Mouse (Mus musculus): ENCODE measurements around the gene Myo1e. TPM values are rescaled to one million over a fixed set of nuclear protein-coding genes. Genes with fewer than 3 reads are reported as not detected.

Myo1e gene
- polyA plus RNA-seq, 1 experiment from 2014 or later: 20.6 TPM

GRCm38 (mm10) chr9:70243241-70243640, 36.1 kb downstream of the Myo1e start:
- Histone ChIP-seq H3K36me3 (ENCODE audit: control insufficient read depth, insufficient read depth, low read length) (no peaks in the 10 kb centered on the region), H3K27me3 (ENCODE audit: control insufficient read depth, insufficient read depth, low read length) (no peaks in the 10 kb centered on the region), H3K9ac (ENCODE audit: low read depth, low read length) (no peak overlapping the region), H3K9me3 (ENCODE audit: control insufficient read depth, low read length) (no peaks in the 10 kb centered on the region), H3K4me1 (ENCODE audit: control insufficient read depth, insufficient read depth, low read length) (peaks cover 28% of the 10 kb centered on the region), H3K27ac (ENCODE audit: low read depth, low read length) (no peak overlapping the region), H3K4me3 (ENCODE audit: low read length) (no peak overlapping the region), H3K4me2 (replicated peaks; ENCODE audit: low read depth, low read length) (no peak overlapping the region)
- WGBS: 41% methylated on average over 8 of the region's 8 CpGs
- no peak for ATAC-seq (ENCODE audit: low FRiP score, low TSS enrichment)

- Histone ChIP-seq H3K9ac (ENCODE audit: low read depth, low read length) (no peak overlapping the region), H3K27me3 (ENCODE audit: control insufficient read depth, insufficient read depth, low read length) (no peaks in the 10 kb centered on the region), H3K9me3 (ENCODE audit: control insufficient read depth, low read length) (no peaks in the 10 kb centered on the region), H3K4me1 (ENCODE audit: control insufficient read depth, insufficient read depth, low read length) (peaks cover 28% of the 10 kb centered on the region), H3K36me3 (ENCODE audit: control insufficient read depth, insufficient read depth, low read length) (no peaks in the 10 kb centered on the region), H3K4me3 (ENCODE audit: low read length) (no peak overlapping the region), H3K4me2 (replicated peaks; ENCODE audit: low read depth, low read length) (no peak overlapping the region), H3K27ac (ENCODE audit: low read depth, low read length) (no peak overlapping the region)
- ATAC-seq (ENCODE audit: low FRiP score, low TSS enrichment): no peak
- 34% methylated on average over 2 of the region's 2 CpGs for WGBS
Observed at GRCm38 (mm10) chr9:70243708-70244107, 36.6 kb downstream of the Myo1e start.

GRCm38 (mm10) chr9:70244115-70244514, 37.0 kb downstream of the Myo1e start:
- Histone ChIP-seq H3K4me1 (ENCODE audit: control insufficient read depth, insufficient read depth, low read length) (peaks cover 28% of the 10 kb centered on the region), H3K9me3 (ENCODE audit: control insufficient read depth, low read length) (no peaks in the 10 kb centered on the region), H3K27me3 (ENCODE audit: control insufficient read depth, insufficient read depth, low read length) (no peaks in the 10 kb centered on the region), H3K27ac (ENCODE audit: low read depth, low read length) (no peak overlapping the region), H3K36me3 (ENCODE audit: control insufficient read depth, insufficient read depth, low read length) (no peaks in the 10 kb centered on the region), H3K4me3 (ENCODE audit: low read length) (no peak overlapping the region), H3K4me2 (replicated peaks; ENCODE audit: low read depth, low read length) (no peak overlapping the region), H3K9ac (ENCODE audit: low read depth, low read length) (no peak overlapping the region)
- ATAC-seq (ENCODE audit: low FRiP score, low TSS enrichment): no peak
- 58% methylated on average over 7 of the region's 7 CpGs for WGBS

- H3K4me2 ChIP-seq (replicated peaks; ENCODE audit: low read depth, low read length): no peak overlapping the region
Observed at GRCm38 (mm10) chr9:70245040-70245439, 37.9 kb downstream of the Myo1e start.

GRCm38 (mm10) chr9:70246427-70246826, 39.3 kb downstream of the Myo1e start:
- no peak for ATAC-seq (ENCODE audit: low FRiP score, low TSS enrichment)
- H3K4me2 ChIP-seq (replicated peaks; ENCODE audit: low read depth, low read length): no peak overlapping the region
- no peak overlapping the region for H3K27ac ChIP-seq (ENCODE audit: low read depth, low read length)
- peaks cover 25% of the 10 kb centered on the region for H3K4me1 ChIP-seq (ENCODE audit: control insufficient read depth, insufficient read depth, low read length)
- 74% methylated on average over 10 of the region's 10 CpGs for WGBS
- H3K4me3 ChIP-seq (ENCODE audit: low read length): no peak overlapping the region
- H3K9ac ChIP-seq (ENCODE audit: low read depth, low read length): no peak overlapping the region
- H3K27me3 ChIP-seq (ENCODE audit: control insufficient read depth, insufficient read depth, low read length): no peaks in the 10 kb centered on the region
- no peaks in the 10 kb centered on the region for H3K9me3 ChIP-seq (ENCODE audit: control insufficient read depth, low read length)
- no peaks in the 10 kb centered on the region for H3K36me3 ChIP-seq (ENCODE audit: control insufficient read depth, insufficient read depth, low read length)

More at GRCm38 (mm10) chr9:70245040-70245439, 37.9 kb downstream of the Myo1e start:
- no peak overlapping the region for H3K4me3 ChIP-seq (ENCODE audit: low read length)
- peaks cover 34% of the 10 kb centered on the region for H3K4me1 ChIP-seq (ENCODE audit: control insufficient read depth, insufficient read depth, low read length)
- H3K27me3 ChIP-seq (ENCODE audit: control insufficient read depth, insufficient read depth, low read length): no peaks in the 10 kb centered on the region
- H3K9ac ChIP-seq (ENCODE audit: low read depth, low read length): no peak overlapping the region
- 96% methylated on average over 9 of the region's 9 CpGs for WGBS
- no peaks in the 10 kb centered on the region for H3K9me3 ChIP-seq (ENCODE audit: control insufficient read depth, low read length)
- no peak for ATAC-seq (ENCODE audit: low FRiP score, low TSS enrichment)
- no peaks in the 10 kb centered on the region for H3K36me3 ChIP-seq (ENCODE audit: control insufficient read depth, insufficient read depth, low read length)
- H3K27ac ChIP-seq (ENCODE audit: low read depth, low read length): no peak overlapping the region

DNA sequence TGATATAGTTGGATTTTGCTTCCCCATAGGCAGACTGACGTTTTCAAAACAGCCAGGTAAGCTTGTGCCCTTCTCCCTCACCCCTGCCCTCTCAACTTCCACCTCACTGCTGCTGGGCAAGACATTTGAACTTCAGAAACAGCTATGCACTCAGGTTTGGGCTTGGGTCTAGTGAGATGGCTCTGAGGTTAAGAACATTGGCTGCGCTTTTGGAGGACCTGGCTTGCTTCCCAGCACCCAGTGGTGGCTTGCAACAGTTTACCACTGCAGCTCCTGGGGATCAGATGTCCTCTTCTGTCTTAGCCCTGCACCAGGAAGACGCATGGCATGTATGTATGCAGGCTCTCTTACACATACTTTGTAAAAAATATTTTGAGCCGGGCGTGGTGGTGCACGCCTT, 40.9 kb downstream of the Myo1e start:
- Histone ChIP-seq H3K4me3 (ENCODE audit: low read length) (no peak overlapping the region), H3K9me3 (ENCODE audit: control insufficient read depth, low read length) (no peaks in the 10 kb centered on the region), H3K9ac (ENCODE audit: low read depth, low read length) (no peak overlapping the region), H3K36me3 (ENCODE audit: control insufficient read depth, insufficient read depth, low read length) (no peaks in the 10 kb centered on the region), H3K27me3 (ENCODE audit: control insufficient read depth, insufficient read depth, low read length) (no peaks in the 10 kb centered on the region), H3K27ac (ENCODE audit: low read depth, low read length) (no peak overlapping the region), H3K4me1 (ENCODE audit: control insufficient read depth, insufficient read depth, low read length) (peaks cover 16% of the 10 kb centered on the region; the same call in 1 of the 2 replicates), H3K4me2 (replicated peaks; ENCODE audit: low read depth, low read length) (no peak overlapping the region)
- ATAC-seq (ENCODE audit: low FRiP score, low TSS enrichment): no peak
- 87% methylated on average over 6 of the region's 6 CpGs for WGBS

DNA sequence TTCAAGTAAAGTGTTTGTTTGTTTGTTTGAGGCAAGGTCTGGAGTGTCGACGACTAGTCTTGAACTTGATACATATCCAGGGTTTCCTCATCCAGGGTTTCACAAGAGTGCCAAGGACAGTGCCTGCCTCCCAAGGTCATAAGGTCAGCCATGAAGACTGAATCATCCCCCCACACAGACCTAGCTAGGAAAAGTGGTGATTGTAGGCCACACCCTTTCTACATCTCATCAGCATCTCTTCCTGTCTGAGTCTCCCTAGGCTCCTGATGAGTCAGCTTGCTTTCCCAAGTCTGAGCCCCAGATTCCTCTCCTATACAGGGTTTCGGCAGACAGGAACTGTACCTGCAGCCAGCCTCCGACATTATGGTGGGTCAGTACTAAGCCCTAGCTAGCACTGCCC, 41.7 kb downstream of the Myo1e start:
- H3K27ac ChIP-seq (ENCODE audit: low read depth, low read length): no peak overlapping the region
- 85% methylated on average over 4 of the region's 4 CpGs for WGBS
- no peak overlapping the region for H3K4me3 ChIP-seq (ENCODE audit: low read length)
- no peak overlapping the region for H3K4me2 ChIP-seq (replicated peaks; ENCODE audit: low read depth, low read length)
- ATAC-seq (ENCODE audit: low FRiP score, low TSS enrichment): no peak
- H3K9ac ChIP-seq (ENCODE audit: low read depth, low read length): no peak overlapping the region
- H3K9me3 ChIP-seq (ENCODE audit: control insufficient read depth, low read length): no peaks in the 10 kb centered on the region
- H3K36me3 ChIP-seq (ENCODE audit: control insufficient read depth, insufficient read depth, low read length): no peaks in the 10 kb centered on the region
- 0 out of 2 replicates have a peak, but pooled peaks cover 9% of the 10 kb centered on the region for H3K4me1 ChIP-seq (ENCODE audit: control insufficient read depth, insufficient read depth, low read length)
- H3K27me3 ChIP-seq (ENCODE audit: control insufficient read depth, insufficient read depth, low read length): no peaks in the 10 kb centered on the region

DNA sequence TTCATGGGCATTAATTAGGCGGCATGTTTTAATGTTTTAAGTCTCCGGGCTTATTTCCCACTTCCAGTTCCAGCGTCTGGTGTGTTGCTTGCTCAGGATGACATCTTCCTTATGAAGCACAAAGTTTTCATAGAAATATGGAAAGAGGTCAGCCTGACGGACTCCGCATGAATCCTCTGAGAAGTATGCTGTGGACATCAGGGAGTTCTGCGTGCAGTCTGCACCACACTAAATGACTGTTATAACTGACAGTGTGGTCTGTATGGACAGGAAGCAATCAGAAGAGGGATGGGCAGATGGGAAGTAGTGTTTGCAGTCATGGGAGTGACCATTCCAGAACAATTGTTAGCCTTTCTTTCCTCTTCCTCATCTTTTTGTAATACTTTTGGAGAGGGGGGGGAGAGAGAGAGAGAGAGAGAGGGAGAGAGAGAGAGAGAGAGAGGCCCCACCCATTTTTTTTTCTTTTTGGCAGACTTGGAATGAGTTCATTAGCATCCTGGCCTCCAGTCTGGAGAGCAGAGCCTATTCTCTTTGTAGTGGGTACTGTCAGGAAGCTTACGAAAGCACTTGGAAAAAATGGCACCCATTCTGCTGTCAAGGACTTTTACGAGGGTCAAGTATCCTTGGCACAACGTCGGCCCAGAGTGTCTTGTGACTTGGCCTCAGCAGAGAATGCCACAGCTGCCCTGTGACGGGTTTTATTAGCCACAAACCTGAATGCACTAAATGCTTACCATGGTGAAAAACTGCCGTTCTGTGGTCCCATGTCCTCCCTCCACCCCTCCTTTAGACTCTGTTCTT, 42.9 kb downstream of the Myo1e start:
- H3K27ac ChIP-seq (ENCODE audit: low read depth, low read length): no peak overlapping the region
- no peak for ATAC-seq (ENCODE audit: low FRiP score, low TSS enrichment)

GRCm38 (mm10) chr9:70251441-70251985, 44.4 kb downstream of the Myo1e start:
- no peak for ATAC-seq (ENCODE audit: low FRiP score, low TSS enrichment)
- WGBS: 85% methylated on average over 10 of the region's 10 CpGs
- H3K4me2 ChIP-seq (replicated peaks; ENCODE audit: low read depth, low read length): no peak overlapping the region

More for the DNA sequence above, 42.9 kb downstream of the Myo1e start:
- no peaks in the 10 kb centered on the region for H3K9me3 ChIP-seq (ENCODE audit: control insufficient read depth, low read length)
- no peak overlapping the region for H3K4me2 ChIP-seq (replicated peaks; ENCODE audit: low read depth, low read length)
- no peaks in the 10 kb centered on the region for H3K27me3 ChIP-seq (ENCODE audit: control insufficient read depth, insufficient read depth, low read length)
- no peak overlapping the region for H3K4me3 ChIP-seq (ENCODE audit: low read length)
- no peak overlapping the region for H3K9ac ChIP-seq (ENCODE audit: low read depth, low read length)
- WGBS: 40% methylated on average over 12 of the region's 12 CpGs
- no peaks in the 10 kb centered on the region for H3K36me3 ChIP-seq (ENCODE audit: control insufficient read depth, insufficient read depth, low read length)
- H3K4me1 ChIP-seq (ENCODE audit: control insufficient read depth, insufficient read depth, low read length): 0 out of 2 replicates have a peak, but pooled peaks cover 6% of the 10 kb centered on the region

More at GRCm38 (mm10) chr9:70251441-70251985, 44.4 kb downstream of the Myo1e start:
- Histone ChIP-seq H3K27me3 (ENCODE audit: control insufficient read depth, insufficient read depth, low read length) (no peaks in the 10 kb centered on the region), H3K4me1 (ENCODE audit: control insufficient read depth, insufficient read depth, low read length) (0 out of 2 replicates have a peak, but pooled peaks cover 6% of the 10 kb centered on the region), H3K27ac (ENCODE audit: low read depth, low read length) (no peak overlapping the region), H3K9me3 (ENCODE audit: control insufficient read depth, low read length) (no peaks in the 10 kb centered on the region), H3K9ac (ENCODE audit: low read depth, low read length) (no peak overlapping the region), H3K4me3 (ENCODE audit: low read length) (no peak overlapping the region), H3K36me3 (ENCODE audit: control insufficient read depth, insufficient read depth, low read length) (no peaks in the 10 kb centered on the region)

Data from kidney, embryonic 14.5 days (tissue).